Mouse (Mus musculus) ES-Bruce4 (cell line): ENCODE measurements around the gene Siae.

Experiments used
- CTCF ChIP-seq: IDR thresholded peaks from one replicate; pipeline ENCODE4 v1.8.1; 2011; ENCODE audit warnings: low read depth, low read length
- POLR2A ChIP-seq: IDR thresholded peaks from one replicate; pipeline ENCODE4 v1.8.1; 2011; ENCODE audit warnings: low read length; ENCODE audit not compliant: insufficient read depth

- TF ChIP-seq CTCF (no peak), POLR2A (peak; percentile 22)
Observed at GRCm38 (mm10) chr9:37613911-37614280, 58.4 kb downstream of the Siae start.
